Mouse (Mus musculus): ENCODE data around the gene Amy2a5.
"Not testable (repeated sequence)": the region's sequence is repeated elsewhere in the genome, so short reads cannot be mapped to it uniquely, and the experiment has no call there.

The Amy2a5 gene

GRCm38 (mm10) chr3:113258737-113259136 lies at the start of gene Amy2a5:
TSS of gene Amy2a5 (minus strand) at chr3:113258837.
- DNase-seq (ENCODE audit: low spot score in 2 of 2), result not testable (repeated sequence)

- not testable (repeated sequence) for DNase-seq (ENCODE audit: low spot score in 2 of 2)
Observed at GRCm38 (mm10) chr3:113291349-113291748, 32.7 kb upstream of the Amy2a5 start, which contains the start of gene Amy2a4. TSS of gene Amy2a4 (minus strand) at chr3:113291449.

- not testable (repeated sequence) for DNase-seq (ENCODE audit: low spot score in 2 of 2)
Observed at GRCm38 (mm10) chr3:113280285-113280684, 21.6 kb upstream of the Amy2a5 start.

- DNase-seq (ENCODE audit: low spot score in 2 of 2), result not testable (repeated sequence)
Observed at GRCm38 (mm10) chr3:113279586-113279985, 20.9 kb upstream of the Amy2a5 start.

- no peak for DNase-seq (ENCODE audit: low spot score in 2 of 2)
Observed at GRCm38 (mm10) chr3:113227115-113227514, 31.5 kb downstream of the Amy2a5 start.

Data from spleen, postnatal 4 days (tissue).